Mouse (Mus musculus): Measurements from ENCODE around the gene Psmb3.

GRCm38 (mm10) chr11:97758942-97759341 is 55.7 kb downstream of the Psmb3 start:
- TF ChIP-seq TAL1 (conservative IDR thresholded peaks at IDR 0.05; ENCODE audit: low read depth, low read length) (no peak), CTCF (IDR thresholded peaks at IDR 0.05; ENCODE audit: low read depth, low read length) (no peak), GATA1 (IDR thresholded peaks at IDR 0.05; ENCODE audit: borderline replicate concordance, low read length) (no peak), POLR2AphosphoS5 (IDR thresholded peaks at IDR 0.05; ENCODE audit: insufficient replicate concordance, low read depth, low read length) (no peak), GATA2 (IDR thresholded peaks at IDR 0.05; ENCODE audit: borderline replicate concordance, low read depth, low read length) (no peak)
